Mouse (Mus musculus) right cerebral cortex, postnatal 4 days (tissue): Measurements from ENCODE around the gene Btbd3.

Experiments used
- DNase-seq: peaks from one replicate; pipeline ENCODE4 v3.0.0-alpha.2; 2022

Btbd3 gene

DNA sequence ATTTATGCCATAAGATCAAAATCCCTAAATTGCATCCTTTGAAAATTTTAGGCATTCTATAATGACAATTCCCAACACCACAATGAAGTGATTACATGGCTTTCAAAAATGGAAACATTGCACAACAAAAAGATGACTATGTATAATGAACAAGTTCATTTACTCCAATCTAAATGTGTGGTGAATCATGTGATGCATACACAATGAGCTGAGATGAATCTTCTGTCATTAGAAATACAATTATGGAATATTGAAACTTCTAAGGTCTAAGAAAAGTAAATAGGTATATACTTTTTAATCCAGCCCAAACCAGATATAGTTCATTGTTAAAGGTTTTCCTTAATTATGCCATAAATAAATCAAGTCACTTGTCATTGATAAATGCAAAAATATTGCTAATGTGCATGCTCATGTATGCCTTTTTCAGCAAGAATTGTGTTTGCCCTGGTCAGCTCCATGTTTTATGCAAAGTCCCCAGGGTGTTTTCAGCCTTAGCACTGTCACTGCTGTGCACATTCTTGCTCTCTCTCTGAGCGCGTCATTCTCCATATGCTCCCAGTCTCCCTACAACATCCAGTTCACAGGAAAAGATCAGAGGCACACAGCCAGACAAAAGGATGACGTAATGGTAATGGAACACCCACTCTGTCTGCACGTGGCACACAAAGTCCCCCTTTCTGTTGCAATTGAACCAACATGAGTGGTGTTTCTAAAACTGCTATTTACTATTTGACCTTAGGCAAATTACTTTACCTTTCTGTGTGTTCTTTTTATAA, 149.6 kb downstream of the Btbd3 start:
- no peak for DNase-seq

DNA sequence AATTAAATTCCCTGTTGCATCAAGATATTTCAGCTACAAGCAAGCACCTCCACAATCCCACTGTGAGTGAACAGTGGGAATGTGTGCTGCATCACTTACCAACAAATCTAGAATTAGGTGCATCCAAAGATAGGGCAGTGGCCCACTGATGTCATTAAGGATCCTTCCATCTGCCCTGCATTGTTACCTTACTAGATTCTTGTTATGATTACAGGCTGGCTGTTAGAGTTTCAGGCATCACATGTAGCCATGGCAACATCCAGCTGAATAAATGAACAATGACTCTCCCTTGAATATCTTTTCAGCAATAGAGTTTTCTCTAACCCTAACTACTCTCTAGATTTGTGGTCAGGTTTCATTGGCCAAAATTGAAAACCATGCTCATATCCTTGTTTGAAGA, 150.3 kb downstream of the Btbd3 start:
- no peak for DNase-seq

DNA sequence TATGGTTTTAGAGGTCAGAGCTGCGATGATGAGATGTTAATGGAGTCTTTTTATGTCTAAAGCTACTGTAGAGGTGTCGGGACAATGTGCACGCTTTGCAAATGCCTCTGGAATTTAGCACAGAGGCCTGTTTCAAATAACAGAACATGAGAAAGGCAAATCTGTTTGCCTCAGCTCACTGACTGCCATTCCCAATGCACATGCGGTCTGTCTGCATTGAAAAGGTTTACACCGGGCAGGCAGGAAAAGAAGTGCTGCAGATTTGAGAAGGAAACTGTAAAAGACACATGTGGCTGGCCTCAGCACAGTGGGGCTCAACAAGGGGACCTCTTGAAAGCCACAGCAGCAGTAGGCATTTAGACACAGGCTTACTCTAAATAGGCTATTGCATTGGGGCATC, 156.2 kb downstream of the Btbd3 start:
- DNase-seq, result no peak

DNA sequence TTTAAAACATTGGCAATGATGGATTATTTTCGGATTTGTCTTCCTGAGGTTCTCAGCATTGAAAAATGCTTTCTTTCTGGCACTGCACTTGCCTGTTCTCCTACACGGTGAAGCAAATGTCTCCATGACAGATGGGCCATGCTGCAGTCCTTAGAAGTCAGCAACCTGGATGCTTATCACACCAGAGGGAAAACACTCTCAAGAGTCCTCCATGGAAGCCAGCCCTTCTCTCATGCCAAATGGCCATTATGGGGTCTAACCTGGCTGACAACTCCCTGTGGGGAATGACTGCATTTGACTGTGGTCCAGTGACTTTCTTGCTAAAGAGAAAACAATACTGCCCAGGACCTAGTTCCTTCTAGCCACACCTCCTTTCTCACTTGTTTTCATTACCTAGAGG, 166.0 kb downstream of the Btbd3 start:
- DNase-seq, result no peak

DNA sequence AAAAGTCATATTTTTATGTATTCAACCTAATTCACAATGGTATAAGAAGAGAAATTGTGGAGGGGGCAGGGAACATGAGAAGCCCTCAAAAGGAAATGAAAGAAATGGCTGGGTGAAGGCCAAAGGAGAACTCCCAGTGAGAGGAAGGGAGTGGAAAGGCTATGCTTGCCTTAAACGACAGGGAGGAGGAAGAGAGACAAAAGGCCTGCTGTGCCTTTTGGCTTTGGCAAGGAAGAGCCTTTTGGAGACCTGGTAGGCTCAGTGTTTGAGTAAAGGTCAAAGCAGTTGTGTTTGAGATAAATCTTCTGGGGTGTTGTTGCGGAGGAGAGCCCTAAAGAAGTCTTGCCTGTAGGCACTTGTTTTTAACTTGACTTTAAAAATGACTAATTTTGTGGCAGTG, 175.6 kb downstream of the Btbd3 start:
- DNase-seq, result no peak

DNA sequence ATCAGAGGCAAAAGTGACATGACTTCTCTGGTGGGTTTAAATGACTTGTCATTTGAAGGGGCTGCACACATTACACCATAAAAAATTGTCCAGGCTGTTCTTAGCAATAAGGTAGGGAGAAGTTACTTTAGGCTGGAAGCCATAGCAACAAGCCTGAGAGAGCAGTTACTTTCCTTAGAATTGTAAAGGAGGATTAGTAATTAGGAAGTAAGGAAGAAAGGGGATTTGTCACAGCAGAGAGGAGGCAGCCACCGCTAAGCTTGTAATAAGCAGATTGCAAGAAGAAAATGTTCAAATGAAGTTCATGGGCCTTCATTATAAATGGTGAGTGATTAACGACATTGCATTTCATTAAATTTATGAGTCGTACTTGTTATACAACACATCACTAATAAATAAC, 190.1 kb downstream of the Btbd3 start:
- DNase-seq, result no peak

DNA sequence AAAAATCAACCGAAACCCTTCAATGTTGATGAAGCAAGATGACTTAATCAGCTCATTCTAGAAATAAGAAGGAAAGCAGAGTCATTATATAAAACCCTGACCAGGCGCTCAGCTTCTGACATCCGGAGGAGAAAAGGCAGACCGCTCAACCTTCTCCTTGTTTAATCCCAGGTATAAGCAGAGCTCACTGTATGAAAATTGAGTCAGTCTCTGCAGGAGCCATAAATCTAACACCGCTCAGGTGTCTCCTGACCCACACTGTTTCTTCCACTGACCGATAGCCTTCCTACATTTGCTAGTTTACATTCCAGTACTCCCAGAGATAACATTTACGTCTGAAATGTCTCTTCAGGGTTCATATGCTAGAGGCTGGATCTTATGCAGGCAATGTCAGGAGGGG, 190.6 kb downstream of the Btbd3 start:
- DNase-seq, result no peak

DNA sequence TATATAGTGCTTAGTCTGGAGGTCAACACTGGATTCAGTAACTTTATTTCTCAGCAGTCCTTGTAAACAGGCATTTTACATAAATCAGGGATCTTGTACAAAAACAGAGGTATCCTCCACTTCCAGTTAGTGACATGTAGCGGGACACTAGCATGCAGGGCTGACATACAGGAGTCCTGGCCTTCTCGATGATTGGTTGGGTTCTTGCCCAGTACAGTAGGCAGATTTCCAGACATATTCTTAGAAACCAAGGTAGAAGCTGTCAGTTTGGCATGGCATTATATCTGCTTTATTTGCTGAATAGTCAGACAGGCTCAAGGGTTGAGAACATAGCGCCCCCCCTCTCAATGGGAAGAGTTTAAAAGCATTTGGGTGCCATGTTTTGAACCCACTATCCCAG, 191.3 kb downstream of the Btbd3 start:
- DNase-seq, result no peak

DNA sequence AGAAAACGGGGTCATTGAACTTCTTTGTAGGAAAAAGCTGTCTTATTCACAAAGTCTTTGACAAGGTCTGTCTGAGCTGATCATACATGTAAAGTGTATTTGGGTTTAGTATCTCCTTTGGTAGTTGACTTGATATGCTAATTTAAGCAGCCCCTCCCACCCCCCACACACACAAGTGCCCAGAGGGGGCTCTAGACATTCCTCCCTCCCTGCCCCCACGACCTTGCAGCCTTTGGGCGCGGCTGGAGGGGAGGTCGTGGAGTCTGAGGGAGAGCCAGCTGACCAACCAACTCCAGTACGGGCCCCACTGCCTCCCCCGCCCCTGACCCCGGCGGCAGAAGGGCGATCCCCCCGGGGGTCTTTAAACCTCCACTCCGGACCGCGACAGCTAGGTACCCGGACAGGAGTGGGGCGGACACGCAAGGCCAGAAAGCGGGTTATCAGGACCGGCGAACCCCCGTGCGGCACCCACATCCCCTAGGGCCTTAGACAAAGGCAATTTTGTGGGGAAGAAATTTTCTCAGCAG, 211.7 kb downstream of the Btbd3 start:
- no peak for DNase-seq

DNA sequence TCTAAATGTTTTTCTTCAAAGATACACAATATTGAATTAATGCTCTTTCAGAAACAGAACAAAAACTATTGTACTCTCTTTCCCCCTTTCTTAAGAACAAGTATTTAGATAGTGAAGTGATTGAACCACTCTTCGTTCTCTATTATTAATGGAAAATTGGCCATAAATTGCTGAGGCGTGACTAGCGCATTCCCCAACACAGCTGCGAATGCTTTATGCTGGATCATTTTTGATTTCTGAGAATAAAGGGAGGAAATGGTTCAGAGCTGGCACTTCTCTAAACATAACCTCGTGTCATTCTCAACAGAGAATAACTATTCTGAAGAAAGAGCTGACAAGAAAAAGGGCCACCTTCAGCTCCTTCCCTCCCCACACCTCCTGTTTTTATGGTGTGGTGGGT, 217.0 kb downstream of the Btbd3 start:
- DNase-seq, result no peak

DNA sequence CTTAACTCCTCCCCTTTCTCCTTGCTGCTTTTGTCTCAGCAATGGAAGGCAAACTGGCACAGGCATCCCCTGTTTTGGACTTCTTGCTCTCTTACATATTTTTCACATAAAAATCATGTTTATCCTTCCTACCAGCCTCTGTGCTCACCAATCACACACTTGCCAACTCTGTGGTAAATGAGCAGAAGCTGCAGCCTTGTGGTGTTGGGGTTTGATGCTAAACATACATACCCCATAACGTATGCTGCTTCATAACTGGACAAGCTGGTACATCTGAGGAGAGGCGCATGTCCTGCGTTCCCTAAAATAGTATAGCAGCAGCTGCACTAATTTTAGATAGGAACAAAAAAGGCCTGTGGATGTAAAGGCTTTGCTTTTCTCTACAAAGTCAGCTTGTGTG, 220.1 kb downstream of the Btbd3 start:
- DNase-seq, result peak; percentile 9

DNA sequence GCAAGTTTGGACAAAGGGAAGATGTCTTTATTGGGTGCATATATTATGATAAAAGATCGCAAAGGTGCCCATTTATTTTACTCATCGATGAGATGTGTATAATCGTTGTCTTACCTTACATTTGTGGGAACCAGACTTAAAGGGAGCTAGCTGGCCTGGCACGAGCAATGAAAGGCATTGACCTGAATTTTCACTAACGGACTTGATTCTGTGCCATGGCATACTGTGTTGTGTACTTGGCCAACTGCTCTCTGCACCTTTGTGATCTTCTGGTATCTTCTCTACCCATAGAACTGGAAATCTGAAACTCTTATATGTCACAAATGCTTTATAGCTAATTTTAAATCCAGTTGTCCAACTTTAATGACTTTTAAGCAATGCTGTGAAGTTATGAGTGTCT, 220.9 kb downstream of the Btbd3 start:
- no peak for DNase-seq

DNA sequence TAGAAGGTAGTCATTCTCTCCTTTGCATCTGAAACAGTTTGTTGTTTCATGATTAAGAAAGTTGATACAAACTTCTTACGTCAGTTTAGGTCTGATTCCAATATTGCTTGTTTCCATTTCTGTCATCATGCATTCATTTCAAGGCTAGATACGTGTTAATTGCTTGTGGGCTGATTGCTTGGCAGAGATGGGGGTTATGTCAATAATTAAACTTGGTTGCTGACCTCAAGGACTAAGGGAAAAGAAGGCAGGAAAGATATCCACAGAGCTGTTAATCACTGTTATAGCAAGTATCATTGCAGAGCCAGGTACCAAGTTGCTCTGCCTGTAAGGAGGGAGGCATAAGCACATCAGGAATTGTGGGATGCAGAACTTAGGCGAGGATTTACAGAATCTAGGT, 226.2 kb downstream of the Btbd3 start:
- no peak for DNase-seq

DNA sequence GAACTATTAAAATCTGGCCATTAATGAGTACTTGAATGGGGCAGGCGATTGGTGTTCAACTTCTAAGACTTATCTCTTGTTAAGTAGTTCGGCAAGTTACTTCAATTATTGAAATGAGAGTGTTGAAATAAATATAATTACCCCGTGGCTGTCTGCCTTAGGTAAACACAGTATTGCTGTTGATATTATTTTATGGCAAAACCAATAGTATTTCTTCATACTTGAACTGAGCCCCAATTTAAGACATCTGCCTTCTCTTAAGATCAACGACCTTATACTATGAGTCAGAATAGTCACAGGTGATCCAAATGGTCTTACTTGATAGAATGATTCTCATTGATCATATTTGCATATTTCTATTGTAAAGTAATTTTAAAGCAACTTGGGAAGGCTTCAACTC, 228.5 kb downstream of the Btbd3 start:
- DNase-seq, result no peak

DNA sequence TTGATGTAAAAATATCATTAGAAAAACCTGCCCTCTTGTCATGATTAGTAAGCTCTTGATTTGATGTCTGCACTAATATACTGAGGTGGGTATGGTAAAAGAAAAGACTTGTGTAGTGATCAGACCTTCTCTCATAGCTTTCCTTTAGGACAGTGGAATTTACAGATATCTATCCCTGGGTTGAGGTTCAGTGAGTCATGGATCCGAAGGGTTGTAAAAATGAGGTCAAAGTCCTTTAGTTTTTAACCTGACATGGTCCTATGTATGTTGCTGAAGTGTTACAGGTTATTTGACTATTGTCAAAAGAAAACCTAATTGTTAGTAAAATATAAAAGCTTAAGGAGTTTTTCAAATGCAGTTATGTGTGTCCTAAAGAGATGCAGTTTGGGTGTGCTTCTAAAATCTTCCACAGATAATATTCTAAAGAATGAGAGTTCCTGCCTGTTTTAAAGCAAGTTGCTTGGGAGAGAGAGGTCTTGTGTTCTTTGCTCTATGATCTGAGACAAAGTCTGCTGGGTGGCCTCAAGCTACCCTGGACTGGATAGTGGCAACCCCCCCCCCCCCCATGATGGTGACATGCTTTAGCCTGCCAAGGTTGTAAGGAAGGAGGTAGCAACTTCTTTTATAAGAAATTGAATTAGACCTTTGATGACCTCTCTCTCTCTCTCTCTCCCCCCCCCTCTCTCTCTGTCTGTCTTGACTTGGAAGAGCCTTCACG, 234.5 kb downstream of the Btbd3 start:
- DNase-seq, result no peak

DNA sequence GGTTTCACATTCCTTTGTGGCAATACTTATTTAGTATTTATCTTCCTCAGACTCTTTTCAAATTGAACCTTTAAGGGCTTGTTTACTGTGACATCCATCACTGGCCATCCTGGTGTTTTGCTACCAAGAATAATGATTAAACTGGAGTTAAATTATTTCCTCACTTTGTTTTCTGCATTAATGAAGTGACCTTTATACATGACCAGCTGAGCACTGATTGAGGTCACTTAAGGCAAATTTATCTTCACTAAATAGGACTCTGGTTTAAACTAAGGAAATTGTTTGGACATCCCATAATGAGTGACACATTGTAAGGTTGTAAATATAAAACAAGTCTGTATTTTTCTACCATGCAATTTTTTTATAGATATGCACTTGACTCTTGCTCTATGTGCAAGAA, 235.8 kb downstream of the Btbd3 start:
- no peak for DNase-seq

DNA sequence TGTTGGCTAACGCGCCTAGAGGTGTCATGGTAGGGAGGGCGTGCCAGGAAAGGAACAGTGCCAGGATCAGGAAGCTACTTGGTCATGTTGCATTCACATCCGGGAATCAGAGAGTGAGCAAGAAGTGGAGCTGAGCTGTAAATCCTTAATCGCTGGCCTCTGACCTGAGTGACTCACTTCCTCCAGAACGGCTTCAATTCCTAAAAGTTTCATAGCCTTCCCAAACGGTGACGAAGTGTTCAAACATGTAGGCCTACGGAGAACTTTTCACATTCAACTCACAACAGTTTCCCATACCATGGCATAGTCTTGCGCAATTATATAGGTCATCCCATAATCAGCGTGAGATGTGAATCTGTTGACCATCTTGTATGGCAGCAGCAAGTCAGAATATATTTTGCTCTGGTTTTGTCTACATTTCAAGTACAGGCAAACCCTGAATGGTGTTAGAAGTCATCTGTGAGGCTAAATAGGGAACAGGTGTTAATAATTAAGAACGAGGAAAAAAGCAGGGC, 247.6 kb downstream of the Btbd3 start:
- no peak for DNase-seq

DNA sequence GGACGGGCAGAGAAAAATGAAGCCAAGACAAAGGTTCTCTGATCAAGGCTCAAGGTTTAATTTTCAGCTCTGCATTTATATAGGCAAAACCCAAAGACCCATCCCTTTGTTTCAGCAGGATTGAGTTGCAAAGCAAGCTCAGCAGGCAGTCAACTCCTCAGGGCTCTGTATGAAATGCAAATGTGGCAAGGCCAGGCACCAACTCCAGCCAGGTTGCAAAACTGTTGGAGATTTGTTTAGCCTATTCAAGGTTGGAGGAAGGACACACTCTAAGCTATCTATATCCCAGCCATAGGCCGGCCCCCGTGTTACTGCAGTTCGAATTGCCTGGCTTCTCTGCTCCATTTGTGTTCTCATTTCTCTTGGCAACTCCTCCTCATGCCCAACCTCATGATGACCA, 259.2 kb downstream of the Btbd3 start:
- DNase-seq, result no peak

DNA sequence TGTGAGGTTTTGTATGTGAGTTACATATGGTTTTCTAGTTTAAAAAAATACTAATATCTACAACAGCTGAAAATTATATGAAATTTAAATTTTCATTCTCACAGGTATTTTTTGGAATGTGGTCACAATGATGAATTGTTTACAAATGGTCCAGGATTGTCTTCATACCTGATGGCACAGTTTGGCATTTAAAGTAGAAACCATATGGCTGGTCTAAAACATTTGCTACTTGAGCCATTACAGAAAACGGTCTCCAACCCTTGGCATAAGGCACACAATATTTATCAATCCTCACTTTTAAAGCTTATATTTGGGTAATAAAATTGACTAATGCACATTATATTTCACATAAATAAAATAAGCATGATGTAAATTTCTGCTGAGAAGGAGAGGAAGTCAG, 272.1 kb downstream of the Btbd3 start:
- no peak for DNase-seq

DNA sequence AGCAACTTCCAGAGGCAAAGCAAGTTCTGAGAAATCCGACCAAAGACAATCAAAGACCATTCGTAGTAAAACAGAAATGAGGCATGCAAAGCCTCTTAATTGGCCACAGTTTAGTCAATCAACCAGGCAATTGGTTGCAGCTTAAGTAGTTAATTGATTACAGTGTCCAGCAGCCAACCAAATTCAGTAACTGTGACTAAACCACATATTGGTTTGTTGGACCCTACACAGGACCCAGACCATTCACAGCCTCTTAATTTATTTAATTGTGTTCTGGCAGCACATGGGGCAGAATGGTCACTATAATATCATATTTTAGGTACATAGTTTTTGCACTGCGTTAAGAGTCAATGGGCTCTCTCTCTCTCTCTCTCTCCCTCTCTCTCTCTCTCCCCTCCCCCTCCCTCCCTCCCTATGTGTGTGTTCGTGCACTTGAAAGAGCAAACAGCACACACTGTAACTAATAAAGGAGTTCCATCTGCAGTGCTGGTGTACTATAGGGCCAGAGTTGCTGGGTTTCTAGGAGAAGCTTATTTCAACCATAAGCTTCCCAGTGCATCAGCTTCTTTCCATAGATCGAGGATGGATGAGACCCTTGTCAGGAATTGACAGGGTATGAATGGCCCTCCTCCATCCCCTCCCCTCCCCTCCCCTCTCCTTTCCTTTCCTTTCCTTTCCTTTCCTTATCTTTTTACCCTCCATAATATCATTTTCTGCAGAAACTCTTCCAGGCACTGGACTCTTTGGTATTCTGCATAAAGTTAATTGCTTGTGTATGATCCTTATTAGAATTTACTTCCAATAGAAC, 275.0 kb downstream of the Btbd3 start:
- no peak for DNase-seq

DNA sequence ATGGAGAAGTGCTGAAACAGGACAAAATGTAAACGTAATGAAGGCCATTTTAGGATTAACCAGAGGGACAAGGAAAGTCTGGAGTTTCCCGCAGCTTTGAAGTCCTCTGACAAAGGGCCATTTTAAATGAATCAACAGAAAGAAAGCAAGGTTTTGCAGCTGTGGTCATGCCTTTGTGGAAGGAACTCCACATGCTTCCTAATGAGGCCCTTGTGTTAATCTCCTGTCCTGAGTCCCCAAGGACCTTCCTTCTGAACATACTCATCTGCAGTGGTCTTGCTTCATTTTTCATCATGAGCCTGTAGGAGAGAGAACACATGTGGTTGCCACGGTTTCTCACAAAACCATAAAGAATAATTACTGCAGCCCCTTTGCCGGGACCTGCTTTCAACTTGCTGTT, 275.6 kb downstream of the Btbd3 start:
- no peak for DNase-seq

DNA sequence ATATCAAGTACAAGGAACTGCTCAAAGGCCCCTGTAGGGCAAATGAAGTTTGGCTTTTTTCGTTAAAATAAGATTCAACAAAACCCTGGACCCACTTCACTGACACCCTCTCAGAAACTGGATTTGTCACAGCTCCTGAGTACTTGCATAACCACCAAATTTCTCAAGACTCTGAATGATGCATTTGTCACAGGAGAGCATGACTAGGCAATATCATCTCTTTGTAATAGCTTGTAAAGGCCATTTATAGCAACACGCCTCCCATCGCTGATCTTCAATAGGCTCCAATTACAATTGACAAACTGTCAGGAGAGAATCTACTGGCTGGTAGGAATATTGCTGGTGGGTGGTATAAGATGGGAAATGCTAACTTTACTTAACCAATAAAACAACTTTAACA, 283.3 kb downstream of the Btbd3 start:
- no peak for DNase-seq

DNA sequence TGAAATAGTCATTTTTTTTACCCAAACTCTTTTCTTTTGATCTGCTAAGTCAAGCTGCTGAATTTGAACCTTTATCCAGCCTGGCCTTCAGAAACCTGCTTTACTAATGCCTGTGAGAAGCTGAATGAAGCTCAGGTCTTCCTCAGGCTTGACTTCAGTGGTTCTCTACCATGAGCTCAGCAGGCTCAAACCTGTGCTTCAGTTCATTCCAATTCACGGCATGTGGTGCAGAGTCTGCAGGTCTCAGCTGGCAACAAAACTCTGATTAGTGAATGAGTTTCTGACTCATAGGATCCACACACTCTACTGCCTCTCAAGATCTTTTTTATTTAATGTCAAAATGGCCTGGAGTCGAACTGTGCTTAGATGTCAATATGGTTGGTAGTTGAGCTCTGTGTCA, 292.6 kb downstream of the Btbd3 start:
- DNase-seq, result no peak

DNA sequence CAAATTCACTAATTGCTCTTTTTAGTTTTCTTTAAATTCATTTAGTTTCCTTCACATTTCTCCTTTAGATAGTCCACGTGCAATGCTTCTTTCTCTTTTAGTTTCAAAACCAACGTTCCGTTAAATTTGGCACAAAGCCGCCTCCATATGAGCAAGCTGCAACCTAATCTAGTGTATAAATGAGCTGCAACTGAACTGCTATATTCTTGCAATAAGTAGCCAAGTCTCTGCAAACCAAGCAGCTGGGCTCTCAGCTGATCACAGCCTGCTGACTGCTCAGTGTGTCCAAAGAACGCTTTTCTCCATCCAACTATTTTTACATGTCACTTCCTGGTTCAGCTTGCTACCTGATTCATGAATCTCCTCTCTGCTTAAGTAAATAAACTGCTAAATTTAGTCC, 295.2 kb downstream of the Btbd3 start:
- peak; percentile 16 for DNase-seq
